Mouse (Mus musculus) heart, embryonic 11.5 days (tissue): ENCODE results near the gene Acot13. TPM values are rescaled to one million over a fixed set of nuclear protein-coding genes. Genes with fewer than 3 reads are reported as not detected.
"Not testable (repeated sequence)": the region's sequence is repeated elsewhere in the genome, so short reads cannot be mapped to it uniquely, and the experiment has no call there.

Experiments
- ATAC-seq: fragments of 200-750 bp; cut with Nextera tagmentation; replicated peaks from 2 replicates; pipeline ENCODE4 v1.8.0; 2017; ENCODE audit warnings: moderate library complexity; ENCODE audit not compliant: insufficient number of reproducible peaks, low FRiP score, low TSS enrichment
- H3K27ac ChIP-seq: fragments of 300-500 bp; sonication (generic); 2 replicates; pipeline ENCODE4 v1.5.1; 2014; ENCODE audit warnings: mild to moderate bottlenecking, low read depth, low read length
- H3K27me3 ChIP-seq: fragments of 300-500 bp; sonication (generic); 2 replicates; pipeline ENCODE4 v1.6.1; 2014; ENCODE audit warnings: mild to moderate bottlenecking, low read length, mixed read lengths; ENCODE audit not compliant: control insufficient read depth, insufficient read depth
- H3K36me3 ChIP-seq: fragments of 300-500 bp; sonication (generic); 2 replicates; pipeline ENCODE4 v1.6.1; 2014; ENCODE audit warnings: mild to moderate bottlenecking, low read length, moderate library complexity, mixed read lengths; ENCODE audit not compliant: control insufficient read depth, insufficient read depth
- H3K4me1 ChIP-seq: fragments of 300-500 bp; sonication (generic); 2 replicates; pipeline ENCODE4 v1.6.1; 2014; ENCODE audit warnings: low read length; ENCODE audit not compliant: control insufficient read depth, insufficient read depth
- H3K4me2 ChIP-seq: fragments of 300-500 bp; sonication (generic); 2 replicates; pipeline ENCODE4 v1.6.1; 2014; ENCODE audit warnings: mild to moderate bottlenecking, moderate library complexity
- H3K4me3 ChIP-seq: fragments of 300-500 bp; sonication (generic); 2 replicates; pipeline ENCODE4 v1.5.1; 2014; ENCODE audit warnings: low read depth, low read length
- H3K9ac ChIP-seq: fragments of 300-500 bp; sonication (generic); 2 replicates; pipeline ENCODE4 v1.6.1; 2014; ENCODE audit warnings: mild to moderate bottlenecking, low read depth, low read length, moderate library complexity
- H3K9me3 ChIP-seq: fragments of 300-500 bp; sonication (generic); replicated peaks from 2 replicates; pipeline ENCODE4 v1.6.1; 2016; ENCODE audit warnings: low read length; ENCODE audit not compliant: control insufficient read depth
- WGBS: fragments of 180-500 bp; shearing (Covaris S2); extraction: QIAGEN DNeasy Blood & Tissue Kit; methylation state at CpG from one replicate; pipeline ENCODE4 v1.1.7; 2014; ENCODE audit not compliant: insufficient replicate concordance; 5-methylcytosine and 5-hydroxymethylcytosine counted together
- polyA plus RNA-seq: library from polyadenylated mRNA; unstranded; fragments of >200 nt; fragmentation: Nextera tagmentation; extraction: Ambion mirVana; gene quantifications from 2 replicates; pipeline ENCODE4 v1.2.1, GENCODE M21; 2014

Acot13 gene
- polyA plus RNA-seq, 1 experiment from 2014 or later = 201 TPM

GRCm38 (mm10) chr13:24786014-24786490 is 45.3 kb downstream of the Acot13 start:
- Histone ChIP-seq H3K27me3 (no peaks in the 10 kb centered on the region), H3K36me3 (no peaks in the 10 kb centered on the region), H3K9me3 (no peaks in the 10 kb centered on the region), H3K4me1 (no peaks in the 10 kb centered on the region), H3K27ac (no peak overlapping the region), H3K9ac (no peak overlapping the region), H3K4me3 (no peak overlapping the region), H3K4me2 (no peak overlapping the region)
- ATAC-seq = no peak
- 55% methylated on average over 11 of the region's 11 CpGs for WGBS

GRCm38 (mm10) chr13:24781916-24782315 is 49.4 kb downstream of the Acot13 start:
- no peak for ATAC-seq
- Histone ChIP-seq H3K4me1 (no peaks in the 10 kb centered on the region), H3K9me3 (no peaks in the 10 kb centered on the region), H3K4me2 (no peak overlapping the region), H3K36me3 (no peaks in the 10 kb centered on the region), H3K9ac (no peak overlapping the region), H3K27me3 (no peaks in the 10 kb centered on the region), H3K4me3 (no peak overlapping the region), H3K27ac (no peak overlapping the region)
- WGBS = 62% methylated on average over 5 of the region's 5 CpGs

DNA sequence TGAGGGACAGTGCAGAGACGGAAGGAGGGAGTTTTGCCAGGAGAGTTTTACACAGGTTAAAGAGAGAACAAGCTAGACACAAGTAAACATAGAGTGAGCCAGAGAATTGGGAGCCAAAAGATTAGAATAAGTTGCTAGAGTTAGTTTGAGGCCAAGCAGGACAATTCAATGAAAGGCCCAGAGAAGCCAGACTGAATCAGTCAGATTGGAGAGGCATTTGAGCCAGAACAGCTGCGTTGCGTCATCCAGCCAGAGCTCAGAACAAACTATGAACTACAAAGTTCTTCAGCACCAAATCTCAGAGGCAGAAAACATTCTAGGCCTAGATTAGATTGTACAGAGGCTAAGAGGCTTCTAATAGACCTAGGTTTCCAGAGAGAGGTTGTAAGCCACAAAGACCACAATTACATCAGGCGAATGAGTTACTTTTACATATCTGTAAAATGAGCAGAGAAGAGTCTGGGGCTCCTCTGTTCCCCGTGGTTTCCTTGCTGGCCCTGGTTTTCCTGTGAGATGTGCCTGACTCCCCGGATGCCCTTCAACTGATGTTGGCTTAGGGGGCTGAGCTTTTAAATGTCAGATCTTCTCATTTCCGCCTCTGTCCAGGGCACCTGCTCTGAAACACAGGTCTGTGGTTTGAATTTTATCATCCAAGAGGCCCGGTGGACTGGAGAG is 52.5 kb downstream of the Acot13 start:
- no peak overlapping the region for H3K4me2 ChIP-seq
- no peaks in the 10 kb centered on the region for H3K27me3 ChIP-seq
- no peak overlapping the region for H3K9ac ChIP-seq
- no peaks in the 10 kb centered on the region for H3K9me3 ChIP-seq
- H3K36me3 ChIP-seq = no peaks in the 10 kb centered on the region
- 70% methylated on average over 8 of the region's 8 CpGs for WGBS
- no peak overlapping the region for H3K4me3 ChIP-seq
- H3K27ac ChIP-seq = no peak overlapping the region
- no peak for ATAC-seq
- H3K4me1 ChIP-seq = no peaks in the 10 kb centered on the region

GRCm38 (mm10) chr13:24778026-24778425 is 53.3 kb downstream of the Acot13 start:
- WGBS = 65% methylated on average over 2 of the region's 2 CpGs
- no peaks in the 10 kb centered on the region for H3K36me3 ChIP-seq
- H3K9ac ChIP-seq = no peak overlapping the region

DNA sequence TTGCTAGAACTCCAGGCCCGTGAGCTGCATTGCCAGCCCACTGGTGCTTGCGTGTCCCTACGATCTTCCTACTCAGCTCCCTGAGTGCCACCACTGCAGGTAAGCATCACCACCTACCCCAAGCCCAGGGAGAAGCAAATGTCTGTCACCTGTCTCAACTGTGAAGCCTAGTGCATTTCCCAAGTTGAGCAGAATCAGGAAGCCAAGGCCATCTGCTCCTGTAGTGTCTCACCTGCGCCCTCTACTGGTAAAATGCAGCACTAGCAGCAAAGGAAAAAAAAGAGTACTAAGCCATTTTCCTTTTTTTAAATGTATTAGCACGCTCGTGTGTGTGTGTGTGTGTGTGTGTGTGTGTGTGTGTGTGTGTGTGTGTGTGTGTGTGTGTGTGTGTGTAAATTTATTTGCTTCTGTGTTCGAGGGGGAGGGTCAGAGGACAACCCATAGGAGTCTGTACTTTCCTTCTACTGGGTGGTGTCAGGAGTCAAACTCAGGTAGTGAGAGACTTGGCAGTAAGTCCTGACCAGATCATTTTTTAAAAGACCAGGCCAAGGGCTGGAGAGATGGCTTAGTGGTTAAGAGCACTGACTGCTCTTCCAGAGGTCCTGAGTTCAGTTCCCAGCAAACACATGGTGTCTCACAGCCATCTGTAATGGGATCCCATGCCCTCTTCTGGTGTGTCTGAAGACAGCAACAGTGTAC is 55.0 kb downstream of the Acot13 start:
- no peak overlapping the region for H3K4me2 ChIP-seq
- WGBS = 44% methylated on average over 7 of the region's 7 CpGs
- no peaks in the 10 kb centered on the region for H3K27me3 ChIP-seq
- H3K4me3 ChIP-seq = no peak overlapping the region
- no peaks in the 10 kb centered on the region for H3K9me3 ChIP-seq
- H3K9ac ChIP-seq = no peak overlapping the region
- ATAC-seq = no peak
- H3K27ac ChIP-seq = no peak overlapping the region
- H3K4me1 ChIP-seq = no peaks in the 10 kb centered on the region
- H3K36me3 ChIP-seq = no peaks in the 10 kb centered on the region

More at GRCm38 (mm10) chr13:24778026-24778425, 53.3 kb downstream of the Acot13 start:
- Histone ChIP-seq H3K27ac (no peak overlapping the region), H3K9me3 (no peaks in the 10 kb centered on the region), H3K4me3 (no peak overlapping the region), H3K4me1 (no peaks in the 10 kb centered on the region), H3K4me2 (no peak overlapping the region), H3K27me3 (no peaks in the 10 kb centered on the region)
- ATAC-seq = no peak

GRCm38 (mm10) chr13:24771482-24771881 is 59.9 kb downstream of the Acot13 start:
- H3K27ac ChIP-seq, H3K9me3 ChIP-seq, H3K36me3 ChIP-seq, H3K27me3 ChIP-seq, H3K4me3 ChIP-seq, H3K4me2 ChIP-seq, H3K4me1 ChIP-seq, H3K9ac ChIP-seq, ATAC-seq: not testable (repeated sequence)
- 93% methylated on average over 10 of the region's 10 CpGs for WGBS

Other genes starting within 250 kb of the Acot13 start
- gene Ripor2, start 249.4 kb downstream of the Acot13 start, polyA plus RNA-seq = 5.8 and 6.5 TPM in 2 replicates
- not detected in 2 replicates for gene Armh2, start 90.3 kb downstream of the Acot13 start, polyA plus RNA-seq
- gene Gmnn, start 69.6 kb downstream of the Acot13 start, polyA plus RNA-seq = 116 and 127 TPM in 2 replicates
- gene BC005537, start 29.9 kb downstream of the Acot13 start, polyA plus RNA-seq = 11.1 and 19.2 TPM in 2 replicates
- gene Tdp2, start 139 bp upstream of the Acot13 start, polyA plus RNA-seq = 40.8 and 44.9 TPM in 2 replicates
- gene D130043K22Rik, start 13.6 kb upstream of the Acot13 start, polyA plus RNA-seq = not detected in 2 replicates
- gene Aldh5a1, start 106.1 kb upstream of the Acot13 start, polyA plus RNA-seq = 7.9 and 8.1 TPM in 2 replicates
- gene Gpld1, start 111.6 kb upstream of the Acot13 start, polyA plus RNA-seq = 0.11 and 0.42 TPM in 2 replicates
- gene Mrs2, start 188.8 kb upstream of the Acot13 start, polyA plus RNA-seq = 20.1 and 21.1 TPM in 2 replicates
- gene Dcdc2a, start 224.5 kb upstream of the Acot13 start, polyA plus RNA-seq = 0.69 and 1.2 TPM in 2 replicates